Mouse (Mus musculus) kidney, embryonic 16.5 days (tissue): Measurements from ENCODE around the gene Eri3. TPM values are rescaled to one million over a fixed set of nuclear protein-coding genes. Genes with fewer than 3 reads are reported as not detected.

Experiments used
- ATAC-seq: fragments of 200-750 bp; cut with Nextera tagmentation; 2 replicates; pipeline ENCODE4 v1.8.0; 2017; ENCODE audit warnings: moderate TSS enrichment; ENCODE audit not compliant: low FRiP score, low TSS enrichment
- H3K27ac ChIP-seq: fragments of 300-500 bp; sonication (generic); 2 replicates; pipeline ENCODE4 v1.5.1; 2014; ENCODE audit warnings: low read length
- H3K27me3 ChIP-seq: fragments of 300-500 bp; sonication (generic); 2 replicates; pipeline ENCODE4 v1.6.1; 2014; ENCODE audit warnings: low read length, control low read depth, mixed read lengths; ENCODE audit not compliant: insufficient read depth
- H3K36me3 ChIP-seq: fragments of 300-500 bp; sonication (generic); 2 replicates; pipeline ENCODE4 v1.6.1; 2014; ENCODE audit warnings: low read length, control low read depth, mixed read lengths; ENCODE audit not compliant: insufficient read depth
- H3K4me1 ChIP-seq: fragments of 300-500 bp; sonication (generic); 2 replicates; pipeline ENCODE4 v1.6.1; 2014; ENCODE audit warnings: low read length, control low read depth, mixed read lengths; ENCODE audit not compliant: insufficient read depth
- H3K4me2 ChIP-seq: fragments of 300-500 bp; sonication (generic); replicated peaks from 2 replicates; pipeline ENCODE4 v1.6.1; 2014; ENCODE audit warnings: low read depth, low read length
- H3K4me3 ChIP-seq: fragments of 300-500 bp; sonication (generic); 2 replicates; pipeline ENCODE4 v1.5.1; 2014; ENCODE audit warnings: mild to moderate bottlenecking, low read length
- H3K9ac ChIP-seq: fragments of 300-500 bp; sonication (generic); replicated peaks from 2 replicates; pipeline ENCODE4 v1.6.1; 2014; ENCODE audit warnings: low read length
- H3K9me3 ChIP-seq: fragments of 300-500 bp; sonication (generic); 2 replicates; pipeline ENCODE4 v1.6.1; 2016; ENCODE audit warnings: low read length, control low read depth
- whole genome bisulfite sequencing: fragments of 180-500 bp; shearing (Covaris S2); extraction: QIAGEN DNeasy Blood & Tissue Kit; methylation state at CpG from one replicate; pipeline ENCODE4 v1.1.7; 2014; 5-methylcytosine and 5-hydroxymethylcytosine counted together
- polyA plus RNA-seq: library from polyadenylated mRNA; unstranded; fragments of >200 nt; fragmentation: Nextera tagmentation; extraction: Ambion mirVana; gene quantifications from 2 replicates; pipeline ENCODE4 v1.2.1, GENCODE M21; 2015

Eri3 gene
- polyA plus RNA-seq, 1 experiment from 2014 or later: 131 TPM

- no peak overlapping the region for H3K27ac ChIP-seq
- H3K9me3 ChIP-seq: no peaks in the 10 kb centered on the region
- no peak overlapping the region for H3K4me2 ChIP-seq
- no peaks in the 10 kb centered on the region for H3K27me3 ChIP-seq
- H3K9ac ChIP-seq: no peak overlapping the region
- no peaks in the 10 kb centered on the region for H3K4me1 ChIP-seq
- no peak overlapping the region for H3K4me3 ChIP-seq
- ATAC-seq: no peak
- H3K36me3 ChIP-seq: peaks cover 11% of the 10 kb centered on the region; the same call in 1 of the 2 replicates
- WGBS: 89% methylated on average over 9 of the region's 9 CpGs
Measured at GRCm38 (mm10) chr4:117563967-117564366, 13.8 kb downstream of the Eri3 start.

- no peaks in the 10 kb centered on the region for H3K4me1 ChIP-seq
- no peak overlapping the region for H3K4me3 ChIP-seq
- WGBS: 47% methylated on average over 2 of the region's 2 CpGs
- ATAC-seq: no peak
- H3K27ac ChIP-seq: no peak overlapping the region
- H3K36me3 ChIP-seq: peaks cover 11% of the 10 kb centered on the region
- no peak overlapping the region for H3K4me2 ChIP-seq
- no peaks in the 10 kb centered on the region for H3K9me3 ChIP-seq
- no peak overlapping the region for H3K9ac ChIP-seq
- H3K27me3 ChIP-seq: no peaks in the 10 kb centered on the region
Measured at GRCm38 (mm10) chr4:117568846-117569245, 18.7 kb downstream of the Eri3 start.

GRCm38 (mm10) chr4:117570964-117571363 lies 20.8 kb downstream of the Eri3 start:
- 78% methylated on average over 5 of the region's 5 CpGs for WGBS
- no peak overlapping the region for H3K27ac ChIP-seq

GRCm38 (mm10) chr4:117577579-117577978 lies 27.4 kb downstream of the Eri3 start:
- Histone ChIP-seq H3K9me3 (no peaks in the 10 kb centered on the region), H3K36me3 (peaks cover 12% of the 10 kb centered on the region), H3K27ac (no peak overlapping the region), H3K4me2 (no peak overlapping the region), H3K4me3 (no peak overlapping the region), H3K4me1 (peaks cover 8% of the 10 kb centered on the region; the same call in 1 of the 2 replicates), H3K9ac (no peak overlapping the region), H3K27me3 (no peaks in the 10 kb centered on the region)
- ATAC-seq: no peak
- WGBS: 59% methylated on average over 1 of the region's 1 CpGs

More at GRCm38 (mm10) chr4:117570964-117571363, 20.8 kb downstream of the Eri3 start:
- H3K4me2 ChIP-seq: no peak overlapping the region
- no peak overlapping the region for H3K9ac ChIP-seq
- H3K9me3 ChIP-seq: no peaks in the 10 kb centered on the region
- no peak for ATAC-seq
- peaks cover 5% of the 10 kb centered on the region; the same call in 1 of the 2 replicates for H3K36me3 ChIP-seq
- H3K4me1 ChIP-seq: no peaks in the 10 kb centered on the region
- H3K27me3 ChIP-seq: no peaks in the 10 kb centered on the region
- no peak overlapping the region for H3K4me3 ChIP-seq

GRCm38 (mm10) chr4:117581626-117582025 lies 31.5 kb downstream of the Eri3 start:
- no peak overlapping the region for H3K9ac ChIP-seq
- no peak for ATAC-seq
- H3K9me3 ChIP-seq: no peaks in the 10 kb centered on the region
- H3K27me3 ChIP-seq: no peaks in the 10 kb centered on the region
- H3K4me1 ChIP-seq: peaks cover 8% of the 10 kb centered on the region; the same call in 1 of the 2 replicates
- no peak overlapping the region for H3K4me3 ChIP-seq
- H3K27ac ChIP-seq: no peak overlapping the region
- 54% methylated on average over 9 of the region's 9 CpGs for WGBS
- H3K4me2 ChIP-seq: no peak overlapping the region
- H3K36me3 ChIP-seq: peaks cover 31% of the 10 kb centered on the region; the same call in 1 of the 2 replicates

- Histone ChIP-seq H3K9me3 (no peaks in the 10 kb centered on the region), H3K4me1 (no peaks in the 10 kb centered on the region), H3K4me3 (no peak overlapping the region), H3K27ac (no peak overlapping the region), H3K9ac (no peak overlapping the region), H3K36me3 (peaks cover 40% of the 10 kb centered on the region), H3K27me3 (no peaks in the 10 kb centered on the region), H3K4me2 (no peak overlapping the region)
- WGBS: 86% methylated on average over 2 of the region's 2 CpGs
- ATAC-seq: no peak
Measured at GRCm38 (mm10) chr4:117585995-117586394, 35.8 kb downstream of the Eri3 start.

GRCm38 (mm10) chr4:117587447-117587846 lies 37.3 kb downstream of the Eri3 start:
- 48% methylated on average over 4 of the region's 4 CpGs for WGBS
- Histone ChIP-seq H3K27me3 (no peaks in the 10 kb centered on the region), H3K27ac (no peak overlapping the region), H3K4me3 (no peak overlapping the region), H3K9me3 (no peaks in the 10 kb centered on the region), H3K4me1 (no peaks in the 10 kb centered on the region), H3K4me2 (no peak overlapping the region), H3K9ac (peak overlapping the region; percentile 2; the same call in 1 of the 2 replicates), H3K36me3 (peaks cover 44% of the 10 kb centered on the region)
- peak; percentile 39; the same call in 1 of the 2 replicates for ATAC-seq

GRCm38 (mm10) chr4:117589081-117589660 lies 39.0 kb downstream of the Eri3 start:
- WGBS: 43% methylated on average over 8 of the region's 8 CpGs
- no peak overlapping the region for H3K9ac ChIP-seq
- ATAC-seq: no peak
- no peaks in the 10 kb centered on the region for H3K27me3 ChIP-seq
- H3K9me3 ChIP-seq: no peaks in the 10 kb centered on the region
- H3K36me3 ChIP-seq: peaks cover 40% of the 10 kb centered on the region
- no peak overlapping the region for H3K4me3 ChIP-seq
- no peaks in the 10 kb centered on the region for H3K4me1 ChIP-seq
- no peak overlapping the region for H3K27ac ChIP-seq
- H3K4me2 ChIP-seq: no peak overlapping the region

- no peak overlapping the region for H3K4me3 ChIP-seq
- peaks cover 33% of the 10 kb centered on the region for H3K36me3 ChIP-seq
- no peak for ATAC-seq
- H3K4me1 ChIP-seq: no peaks in the 10 kb centered on the region
- H3K4me2 ChIP-seq: no peak overlapping the region
- H3K9me3 ChIP-seq: no peaks in the 10 kb centered on the region
- WGBS: 96% methylated on average over 2 of the region's 2 CpGs
- no peak overlapping the region for H3K9ac ChIP-seq
- H3K27ac ChIP-seq: no peak overlapping the region
- H3K27me3 ChIP-seq: no peaks in the 10 kb centered on the region
Measured at GRCm38 (mm10) chr4:117590781-117591180, 40.6 kb downstream of the Eri3 start.

GRCm38 (mm10) chr4:117592206-117592605 lies 42.0 kb downstream of the Eri3 start:
- Histone ChIP-seq H3K9me3 (no peaks in the 10 kb centered on the region), H3K4me3 (no peak overlapping the region), H3K9ac (no peak overlapping the region), H3K36me3 (peaks cover 35% of the 10 kb centered on the region), H3K4me2 (no peak overlapping the region), H3K27me3 (no peaks in the 10 kb centered on the region), H3K27ac (no peak overlapping the region), H3K4me1 (no peaks in the 10 kb centered on the region)
- ATAC-seq: no peak
- 96% methylated on average over 5 of the region's 5 CpGs for WGBS
